Mouse (Mus musculus) monocyte, adult 2 months (primary cell): Measurements from ENCODE around the gene Jund.

Source experiments
- DNase-seq, 2 experiments: peaks; one replicate each; pipeline ENCODE4 v3.0.0; 2022; ENCODE audit warnings: low spot score in 2 of 2, low read depth in 1 of 2

Gene Jund

DNA sequence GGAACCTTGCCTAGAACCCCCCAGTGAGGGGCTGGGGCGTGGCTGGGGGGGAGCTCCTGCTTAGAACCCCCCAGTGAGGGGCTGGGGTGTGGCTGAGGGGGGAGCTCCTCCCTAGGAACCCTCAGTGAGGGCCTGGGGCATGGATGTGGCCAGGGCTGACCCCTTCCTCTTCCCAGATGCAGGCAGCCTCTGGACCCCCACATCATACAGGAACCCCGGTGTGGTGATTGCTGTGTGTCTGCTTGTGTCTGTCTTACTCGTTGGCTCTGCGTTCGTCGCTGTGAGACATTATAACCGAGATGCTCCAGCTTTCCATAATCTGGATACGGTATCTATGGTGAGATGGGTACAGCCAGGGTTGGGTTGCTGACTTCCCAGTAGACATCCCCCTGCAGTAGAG lies 22.9 kb downstream of the Jund start:
- DNase-seq = no peak

DNA sequence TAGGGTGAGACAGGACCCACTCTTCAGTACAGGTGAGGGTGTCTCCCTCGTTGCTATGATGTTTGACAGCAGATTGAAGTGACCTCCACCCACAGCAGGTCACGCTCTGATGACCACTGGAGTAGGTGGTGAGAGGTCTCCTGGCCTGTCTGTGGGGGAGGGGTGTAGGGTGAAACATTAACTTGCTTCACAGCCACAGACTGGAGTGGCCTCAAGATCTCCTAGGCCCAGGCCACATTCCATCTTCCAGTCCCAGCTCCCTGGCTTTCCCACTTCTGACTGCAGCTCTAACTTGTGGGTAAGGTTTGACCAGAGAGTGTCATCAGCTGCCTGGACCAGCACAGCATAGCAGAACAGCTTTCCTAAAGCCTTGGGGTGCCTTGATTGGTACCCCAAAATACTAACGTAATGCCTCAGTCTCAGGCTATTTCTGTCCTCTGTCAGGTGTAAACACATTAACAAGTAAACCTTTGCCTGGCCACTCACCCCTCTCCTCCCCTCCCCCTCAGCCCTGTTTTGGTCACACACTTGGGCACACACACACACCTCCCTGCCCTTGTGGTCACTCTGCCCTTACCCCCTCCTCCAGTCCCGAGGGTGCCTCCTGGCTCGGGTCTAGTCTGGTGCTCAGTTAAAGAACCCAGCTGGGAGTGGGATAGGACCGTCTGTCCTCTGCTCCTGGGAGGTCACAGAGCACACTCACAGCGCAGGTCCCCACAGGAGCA lies 24.9 kb downstream of the Jund start, which contains the start of gene Pde4c:
Gene Pde4c, plus strand, starts transcription at position 235 of the 725 bp plus-strand sequence.
- no peak for DNase-seq

DNA sequence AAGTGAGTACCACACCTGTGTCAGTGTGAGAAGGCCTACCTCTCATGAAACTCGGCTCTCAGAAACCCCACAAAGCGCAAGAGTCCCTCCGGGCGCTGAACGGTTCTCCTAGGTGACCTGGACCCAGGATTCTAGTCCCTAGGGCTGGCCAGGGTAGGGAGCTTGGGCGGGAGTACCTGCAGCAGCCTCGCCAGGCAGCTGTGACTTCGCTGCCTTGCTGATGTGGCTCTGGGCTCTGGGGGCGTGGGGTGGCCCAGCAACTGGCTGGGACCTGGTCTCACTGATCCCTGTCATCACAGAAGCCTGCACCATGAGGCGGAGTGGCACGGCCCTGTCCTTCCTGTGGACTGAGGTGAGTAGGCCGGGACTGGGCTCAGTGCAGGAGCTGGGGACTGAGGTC lies 25.5 kb downstream of the Jund start:
- no peak for DNase-seq

DNA sequence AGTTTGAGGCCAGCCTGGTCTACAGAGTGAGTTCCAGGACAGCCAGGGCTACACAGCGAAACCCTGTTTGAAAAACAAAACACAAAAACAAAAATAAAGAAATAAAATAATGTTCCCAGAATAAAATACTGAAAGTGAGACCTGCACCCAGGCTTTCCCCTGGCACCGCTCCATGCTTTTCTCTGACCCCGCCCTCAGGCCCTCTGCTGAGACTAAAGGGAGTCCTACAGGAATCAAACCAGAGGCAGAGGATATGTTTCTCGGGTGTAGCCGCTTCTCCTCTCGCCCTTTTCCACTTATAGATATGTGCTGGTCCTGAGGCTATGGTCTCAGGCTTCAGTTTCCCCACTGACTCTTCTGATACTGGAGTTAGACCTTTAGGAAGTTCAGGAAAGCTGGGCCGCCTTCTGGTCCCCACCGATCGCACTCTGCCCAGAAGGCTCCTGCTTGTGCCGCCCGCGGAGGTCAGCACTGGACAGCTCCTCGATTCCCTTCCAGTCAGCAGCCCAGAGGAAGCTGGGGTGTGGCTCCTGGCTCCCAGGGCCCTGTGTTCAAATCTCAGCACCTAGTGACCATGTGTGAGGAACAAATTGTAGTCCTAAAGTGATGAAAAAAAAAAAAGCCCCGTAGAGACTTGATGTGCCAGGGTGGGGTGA lies 27.2 kb downstream of the Jund start:
- DNase-seq = no peak

DNA sequence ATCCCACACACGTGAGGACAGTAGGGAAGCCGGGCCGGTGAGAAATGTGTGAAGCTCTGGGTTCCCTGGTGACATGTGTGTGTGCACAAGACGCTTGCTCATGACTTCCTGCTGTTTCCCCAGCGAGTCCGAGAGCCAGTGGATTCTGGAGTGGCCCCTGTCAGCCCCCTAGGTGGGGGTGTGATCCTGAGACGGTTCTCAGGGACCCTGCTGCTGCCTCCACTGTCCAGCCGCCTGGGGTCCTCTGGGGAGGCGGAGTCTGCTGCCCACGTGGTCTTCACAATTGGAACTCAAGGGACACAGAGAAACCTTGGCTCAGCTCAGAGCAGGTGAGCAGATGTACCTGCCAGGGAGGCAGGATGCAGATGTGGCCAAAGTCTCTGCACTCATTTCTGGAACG lies 28.0 kb downstream of the Jund start:
- DNase-seq = no peak

DNA sequence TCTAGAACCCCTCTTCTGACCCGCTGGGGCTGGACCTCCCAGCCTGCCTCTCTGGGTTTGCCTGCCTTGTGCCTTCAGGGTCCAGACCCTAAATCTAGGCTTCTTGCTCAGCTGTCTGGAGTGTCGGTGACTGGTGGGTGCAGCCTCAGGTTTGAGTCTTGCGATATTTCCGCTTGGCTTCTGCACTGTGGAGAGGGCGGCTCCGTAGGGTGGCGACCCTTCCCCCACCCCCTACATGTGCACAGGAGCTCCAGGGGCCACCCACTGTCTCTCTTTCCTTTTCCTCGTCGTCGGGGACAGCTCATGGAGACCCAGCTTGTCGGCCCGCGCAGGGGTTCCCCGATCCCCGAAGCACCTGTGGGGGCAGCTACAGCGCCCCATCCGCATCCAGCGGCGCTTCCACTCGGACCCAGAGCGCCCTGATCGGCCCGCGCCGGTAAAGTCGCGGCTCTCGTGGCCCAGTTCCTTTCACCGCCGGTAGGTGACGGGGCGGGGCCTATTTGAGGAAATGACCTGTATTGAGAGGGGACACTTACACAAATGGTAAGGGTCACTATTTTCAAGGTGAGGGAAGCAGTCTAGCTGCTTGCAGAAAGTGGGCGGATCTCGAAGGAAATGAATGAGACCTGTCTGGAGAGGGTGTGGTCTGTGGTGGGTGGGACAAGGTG lies 31.2 kb downstream of the Jund start:
- no peak for DNase-seq

DNA sequence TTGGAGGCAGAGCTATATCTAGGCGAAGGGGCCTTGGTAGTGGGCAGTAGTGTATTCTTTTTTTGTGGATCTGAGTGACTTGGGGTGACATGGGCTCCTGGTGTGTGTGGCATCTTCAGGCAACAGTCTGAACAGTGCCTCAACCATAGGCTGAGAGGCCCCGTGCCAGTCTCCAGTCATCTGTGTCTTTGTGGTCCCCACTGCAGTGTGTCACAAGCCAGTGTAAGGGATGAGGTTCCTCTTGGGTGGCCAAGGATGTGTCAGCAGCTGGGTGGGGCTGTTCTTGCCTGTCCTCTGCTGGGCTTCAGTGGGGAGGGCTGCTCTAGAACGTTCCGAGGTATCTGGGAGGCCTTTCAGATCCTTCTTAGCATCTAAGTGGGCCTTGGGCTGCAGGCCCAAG lies 32.2 kb downstream of the Jund start:
- no peak for DNase-seq

DNA sequence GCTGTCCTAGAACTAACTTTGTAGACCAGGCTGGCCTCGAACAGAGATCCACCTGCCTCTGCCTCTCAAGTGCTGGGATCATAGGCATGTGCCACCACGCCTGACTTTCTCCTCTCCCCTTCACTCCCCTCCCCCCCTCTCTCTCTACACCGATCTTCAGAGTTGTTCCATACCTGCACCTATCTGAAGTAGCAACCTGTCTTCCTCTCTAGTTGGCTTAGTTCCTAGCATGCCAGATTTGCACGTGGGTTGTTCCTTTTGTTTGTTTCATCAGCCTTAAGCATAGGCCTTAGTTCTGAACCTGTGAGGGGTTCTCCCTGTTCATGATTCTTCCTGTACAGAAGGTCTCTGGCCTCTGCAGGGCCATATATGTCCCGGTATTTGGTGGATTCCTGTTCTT lies 39.0 kb downstream of the Jund start:
- no peak for DNase-seq

DNA sequence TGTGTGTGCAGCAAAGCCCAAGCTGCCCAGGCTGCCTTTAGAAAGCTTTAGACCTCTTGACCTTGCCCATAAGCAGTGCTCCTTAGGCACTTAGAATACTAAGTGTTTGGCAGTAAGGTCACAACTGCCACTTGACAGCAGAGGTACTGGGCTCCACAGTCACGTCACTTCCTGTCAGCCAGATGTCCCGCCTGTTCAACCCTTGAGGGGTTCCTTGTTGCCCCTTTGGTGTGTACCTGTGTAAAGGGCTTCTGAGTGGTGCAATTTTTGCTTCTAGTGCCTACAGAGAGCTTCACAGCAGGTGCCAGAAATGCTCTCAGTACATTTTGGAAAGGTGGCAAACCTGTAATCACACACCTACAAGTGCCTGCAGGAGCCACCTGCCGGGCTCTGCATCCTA lies 39.5 kb downstream of the Jund start:
- DNase-seq = no peak

DNA sequence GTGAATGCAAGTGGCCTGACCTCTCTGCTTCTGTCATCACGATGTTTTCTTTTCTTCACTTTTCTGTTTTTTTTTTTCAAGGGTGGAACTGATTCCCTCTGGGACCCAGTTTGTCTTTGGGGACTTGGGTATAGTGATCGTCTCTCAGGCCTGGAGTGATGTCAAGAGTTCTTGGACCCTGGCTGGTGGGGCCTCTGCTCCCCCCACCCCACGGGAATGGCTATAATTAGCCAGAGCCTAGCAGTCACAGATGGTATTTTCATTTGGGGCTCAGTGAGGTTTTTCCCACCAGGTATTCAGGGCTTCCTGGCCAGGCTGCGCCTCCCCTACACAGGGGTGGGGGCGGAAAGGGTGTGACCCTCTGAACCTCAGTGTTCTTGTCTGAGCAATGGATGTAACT lies 42.9 kb downstream of the Jund start:
- no peak for DNase-seq

DNA sequence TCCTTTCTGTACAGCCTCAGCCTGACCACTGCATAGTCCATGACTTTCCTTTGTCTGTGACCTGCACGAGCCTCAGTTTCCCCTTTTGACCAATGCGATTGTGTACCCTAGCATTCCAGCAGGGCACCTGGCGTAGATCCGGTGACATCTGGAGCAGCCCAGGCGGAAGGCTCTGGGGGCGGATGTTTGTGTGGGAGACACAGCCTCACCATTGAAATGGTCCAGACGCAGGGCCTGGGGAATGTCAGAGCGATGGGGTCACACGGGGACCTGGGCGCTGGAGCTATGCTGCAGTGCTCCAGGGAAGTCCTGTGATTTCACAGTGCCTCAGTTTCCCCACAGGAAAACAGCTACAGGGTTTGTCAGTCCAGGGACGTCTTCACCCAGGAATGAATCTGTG lies 43.4 kb downstream of the Jund start:
- no peak for DNase-seq

DNA sequence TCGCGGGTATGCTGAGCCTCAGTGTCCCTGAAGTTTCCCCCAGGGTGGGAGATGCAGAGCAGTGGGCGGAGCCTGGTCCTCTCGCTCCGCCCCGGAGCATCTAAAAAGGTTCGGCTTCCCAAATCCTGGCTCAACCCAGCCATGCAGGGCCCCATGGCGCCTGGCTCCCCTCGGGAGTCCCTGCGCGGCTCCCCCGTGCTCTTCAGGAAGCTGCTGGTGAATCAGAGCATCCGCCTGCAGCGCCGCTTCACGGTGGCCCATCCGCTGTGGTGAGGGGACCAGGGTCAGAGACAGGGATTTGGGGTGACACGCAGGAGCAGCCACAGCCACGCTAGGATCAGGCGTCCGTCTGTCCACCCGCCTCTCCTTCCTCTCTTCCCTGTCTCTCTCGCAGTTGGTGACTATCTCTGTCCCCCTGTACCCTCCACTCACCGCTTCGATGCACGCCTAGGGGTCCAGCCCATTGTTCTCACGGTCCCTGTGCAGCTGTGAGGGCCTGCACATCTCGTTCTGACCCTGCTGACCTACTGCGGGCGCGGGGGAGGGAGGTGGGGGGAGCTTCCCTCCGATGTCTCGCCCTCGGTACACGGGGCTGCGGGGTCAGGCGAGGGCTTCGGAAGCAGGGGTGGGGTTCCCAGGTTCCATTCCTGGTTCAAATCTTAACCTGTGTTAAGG lies 44.4 kb downstream of the Jund start:
- DNase-seq = no peak

DNA sequence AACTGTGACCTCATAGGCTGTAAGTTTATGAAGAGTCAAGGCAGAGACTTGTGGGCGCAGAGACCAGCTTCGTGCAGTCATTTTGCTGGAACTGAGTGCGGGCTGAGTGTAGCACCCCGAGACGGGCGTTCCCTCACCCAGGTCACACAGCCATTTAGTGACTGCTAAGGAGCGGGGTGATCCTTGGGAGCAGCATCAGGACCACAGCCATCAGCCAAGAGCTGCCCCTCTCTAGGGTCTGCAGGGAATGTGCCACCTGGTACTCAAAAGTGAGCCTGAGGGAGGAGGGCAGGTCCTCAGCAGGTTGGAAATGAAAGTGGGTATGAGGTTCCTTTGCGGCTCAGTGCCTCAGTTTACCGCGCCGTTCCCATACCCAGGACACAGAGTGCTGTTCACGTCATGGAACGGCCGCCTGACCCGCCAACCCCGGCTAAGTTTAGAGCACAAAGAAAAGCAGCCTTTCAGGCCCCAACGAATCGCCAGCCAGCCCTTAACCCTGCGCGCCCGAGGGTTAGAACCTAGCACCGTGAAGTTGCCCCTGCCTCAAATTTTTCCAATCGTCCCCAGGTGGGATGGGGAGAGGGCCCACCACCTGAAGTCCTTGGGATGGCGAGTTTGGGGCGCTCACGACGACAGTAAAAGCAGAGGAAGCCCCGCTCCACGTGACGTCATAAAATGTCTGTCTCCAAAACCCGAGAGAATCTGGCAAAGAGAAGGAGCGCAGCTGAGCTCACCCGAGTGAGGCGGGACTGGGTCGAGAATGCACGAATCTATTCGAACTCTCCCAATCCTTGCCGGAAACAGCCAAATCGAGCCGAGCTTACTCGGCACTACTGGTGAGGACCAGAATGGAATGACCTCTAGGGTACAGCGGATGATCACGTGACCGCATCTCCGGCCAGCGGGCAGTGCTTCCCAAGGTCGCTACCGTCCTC lies 45.2 kb downstream of the Jund start:
- no peak for DNase-seq

DNA sequence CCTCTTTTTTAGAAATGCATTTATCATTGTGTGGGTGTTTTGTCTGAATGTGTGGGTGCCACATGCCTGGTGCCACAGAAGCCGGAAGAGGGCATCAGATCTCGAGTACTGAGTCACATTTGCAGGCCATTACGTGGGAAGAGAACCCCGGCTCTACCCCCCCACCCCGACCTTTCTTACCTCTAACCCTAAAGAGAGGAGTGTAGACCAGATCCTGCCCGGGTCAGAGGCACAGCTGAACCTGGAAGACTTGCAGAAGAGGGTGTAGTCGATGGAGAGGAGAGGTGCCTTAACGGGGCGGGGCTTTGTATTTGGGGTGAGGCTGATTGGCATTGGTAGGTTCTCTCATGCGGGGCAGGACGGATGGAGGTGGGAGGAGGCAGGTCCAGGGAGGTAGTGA lies 46.1 kb downstream of the Jund start:
- no peak for DNase-seq

DNA sequence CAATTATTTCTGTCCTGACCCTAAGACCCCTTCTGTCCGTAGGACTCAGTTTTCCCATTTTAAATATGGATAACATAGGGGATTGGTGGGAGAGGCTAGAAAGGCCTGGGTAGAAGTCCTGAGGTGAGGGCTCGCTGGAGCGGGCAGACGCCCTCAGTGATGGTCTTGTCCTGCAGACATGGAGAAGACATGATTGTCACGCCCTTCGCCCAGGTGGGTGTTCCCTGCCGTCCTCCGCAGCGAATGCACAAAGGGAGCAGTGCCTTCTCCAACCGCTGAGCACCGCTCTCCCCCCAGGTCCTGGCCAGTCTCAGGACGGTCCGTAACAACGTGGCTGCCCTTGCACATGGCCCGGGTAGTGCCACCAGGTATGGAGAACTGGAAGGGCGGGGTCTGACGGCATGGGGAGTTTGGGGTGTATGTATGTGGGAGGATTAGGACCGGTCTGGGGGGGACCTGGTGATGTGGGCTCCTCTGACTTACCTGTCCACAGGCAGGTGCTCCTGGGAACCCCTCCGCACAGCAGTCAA lies 47.0 kb downstream of the Jund start:
- no peak for DNase-seq

DNA sequence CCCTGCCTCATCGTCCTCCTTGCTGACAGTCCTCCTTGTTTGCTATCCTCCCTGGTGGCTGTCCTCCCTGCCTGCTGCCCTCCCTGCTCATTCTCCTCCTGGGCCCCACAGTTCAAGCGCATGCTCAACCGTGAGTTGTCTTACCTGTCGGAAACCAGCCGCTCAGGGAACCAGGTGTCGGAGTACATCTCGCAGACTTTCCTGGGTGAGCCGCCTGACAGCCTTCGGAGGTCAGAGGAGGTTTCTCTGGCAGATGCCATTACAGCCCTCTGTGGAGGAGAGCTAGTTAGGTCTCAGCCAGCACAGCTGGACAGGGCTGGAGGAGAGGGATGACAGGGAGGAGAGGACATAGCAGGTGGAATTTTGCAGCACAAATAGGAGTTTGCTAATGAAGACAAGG lies 47.9 kb downstream of the Jund start:
- no peak for DNase-seq

DNA sequence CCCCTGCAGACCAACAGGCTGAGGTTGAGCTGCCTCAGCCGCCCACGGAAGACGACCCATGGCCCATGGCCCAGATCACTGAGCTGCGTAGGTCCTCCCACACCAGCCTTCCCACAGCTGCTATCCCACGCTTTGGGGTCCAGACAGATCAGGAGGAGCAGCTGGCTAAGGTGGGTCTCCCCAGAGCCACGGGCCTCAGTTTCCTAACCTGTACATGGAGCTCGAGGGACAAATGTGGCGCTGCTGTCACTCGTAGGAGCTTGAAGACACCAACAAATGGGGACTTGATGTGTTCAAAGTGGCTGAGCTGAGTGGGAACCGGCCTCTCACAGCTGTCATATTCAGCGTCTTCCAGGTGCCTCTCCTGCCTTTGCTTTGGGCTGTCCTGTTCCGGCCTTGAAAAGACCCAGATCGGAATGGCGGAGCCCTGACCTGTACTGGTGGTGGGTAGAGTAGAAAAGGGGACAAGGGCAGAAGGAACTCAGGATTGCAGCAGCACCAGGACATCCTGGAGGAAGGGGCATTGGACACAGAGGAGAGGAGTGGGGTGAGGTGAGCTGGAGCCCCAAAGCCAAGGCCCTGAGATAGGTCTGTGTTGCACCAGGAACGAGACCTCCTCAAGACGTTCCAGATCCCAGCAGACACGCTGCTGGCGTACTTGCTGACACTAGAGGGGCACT lies 48.6 kb downstream of the Jund start:
- no peak for DNase-seq

DNA sequence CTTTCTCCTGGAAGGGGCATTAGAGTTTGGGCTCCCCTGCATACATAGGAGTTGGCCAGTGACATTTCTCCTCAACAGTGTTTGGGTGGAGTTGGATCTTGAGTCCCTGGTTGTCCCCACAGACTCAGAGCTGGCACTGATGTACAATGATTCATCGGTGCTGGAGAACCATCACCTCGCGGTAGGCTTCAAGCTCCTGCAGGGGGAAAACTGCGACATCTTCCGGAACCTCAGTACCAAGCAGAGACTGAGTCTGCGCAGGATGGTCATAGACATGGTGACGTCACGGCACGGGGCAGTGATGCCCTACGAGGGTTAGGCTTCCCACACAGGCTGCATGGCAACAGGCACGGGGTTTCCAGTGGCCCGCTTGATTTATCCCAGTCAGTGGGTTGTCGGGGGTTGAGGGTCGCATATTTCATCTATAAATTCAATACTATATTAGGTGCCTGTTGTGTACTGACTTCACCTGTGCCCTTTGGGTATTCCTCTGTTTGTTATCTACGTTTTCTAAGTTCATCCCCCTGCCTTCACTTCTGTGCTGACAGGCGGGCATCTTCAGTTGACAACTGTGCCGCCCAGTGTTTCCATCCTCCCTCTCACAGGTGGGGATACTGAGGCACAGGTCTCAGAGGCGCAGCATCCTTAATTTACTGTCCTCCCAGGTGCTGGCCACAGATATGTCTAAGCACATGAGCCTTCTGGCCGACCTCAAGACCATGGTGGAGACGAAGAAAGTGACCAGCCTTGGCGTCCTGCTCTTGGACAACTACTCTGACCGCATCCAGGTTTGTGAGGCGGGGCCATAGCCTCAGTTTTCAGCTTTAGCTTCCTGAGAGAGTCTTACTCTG lies 49.7 kb downstream of the Jund start:
- no peak for DNase-seq

DNA sequence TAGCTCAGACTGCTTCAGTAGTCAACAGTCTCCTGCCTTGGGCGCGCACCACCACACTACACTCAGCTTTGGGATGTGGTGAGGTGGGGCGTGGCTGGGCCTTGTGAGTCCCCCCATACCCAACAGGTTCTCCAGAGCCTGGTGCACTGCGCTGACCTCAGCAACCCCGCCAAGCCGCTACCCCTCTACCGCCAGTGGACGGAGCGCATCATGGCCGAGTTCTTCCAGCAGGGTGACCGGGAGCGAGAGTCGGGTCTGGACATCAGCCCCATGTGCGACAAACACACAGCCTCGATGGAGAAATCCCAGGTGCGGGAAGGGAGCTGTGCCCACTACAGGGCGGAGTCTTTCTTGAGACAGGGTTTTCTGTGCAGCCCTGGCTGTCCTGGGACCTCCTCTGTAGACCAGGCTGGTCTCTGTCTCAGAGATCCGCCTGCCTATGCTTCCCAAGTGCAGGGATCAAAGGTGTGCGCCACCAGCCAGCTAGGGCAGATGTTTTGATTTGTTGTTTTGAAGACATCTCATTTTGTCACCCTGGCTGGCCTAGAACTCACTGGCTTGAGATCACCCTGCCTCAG lies 50.4 kb downstream of the Jund start:
- DNase-seq = no peak
